Mouse (Mus musculus) spleen, adult 2 months (tissue): Measurements from ENCODE around the gene Shisal2a.

Experiments used
- CTCF ChIP-seq: fragments of 200-500 bp; IDR thresholded peaks from 2 replicates; pipeline ENCODE4 v1.5.1; 2011; ENCODE audit warnings: mild to moderate bottlenecking, inconsistent platforms; ENCODE audit not compliant: insufficient read depth, insufficient read length, insufficient replicate concordance; ENCODE audit errors: extremely low read depth
- POLR2A ChIP-seq: fragments of 200-500 bp; IDR thresholded peaks from 2 replicates; pipeline ENCODE4 v1.6.1; 2011; ENCODE audit warnings: low read depth, low read length, inconsistent platforms

DNA sequence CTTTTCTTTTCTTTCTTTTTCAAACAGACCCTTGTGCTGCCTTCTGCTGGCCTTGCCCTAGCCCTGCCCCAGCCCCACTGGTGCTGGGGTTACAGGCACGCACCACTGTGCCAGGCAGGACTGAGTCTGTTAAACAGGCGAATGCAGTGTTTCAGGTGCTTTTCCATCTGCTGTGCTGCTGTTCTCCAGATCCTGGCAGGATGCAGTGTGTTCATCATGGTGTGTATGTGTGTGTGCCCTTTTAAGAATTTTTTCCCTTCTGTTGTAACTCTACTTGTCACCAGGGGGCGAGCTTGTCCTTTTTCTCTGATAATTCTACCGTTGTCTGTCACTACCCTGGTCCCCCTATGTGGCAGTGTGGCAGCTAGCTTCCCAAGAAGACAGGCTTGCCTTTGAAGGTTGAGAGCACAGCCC is 43.9 kb downstream of the Shisal2a start:
- no peak for TF ChIP-seq POLR2A
- peak; percentile 33; the same call in 1 of the 2 replicates for TF ChIP-seq CTCF
